Mouse (Mus musculus): Measurements from ENCODE around the gene Swt1. TPM values are rescaled to one million over a fixed set of nuclear protein-coding genes. Genes with fewer than 3 reads are reported as not detected.
"Not testable (repeated sequence)": the region's sequence is repeated elsewhere in the genome, so short reads cannot be mapped to it uniquely, and the experiment has no call there.

The Swt1 gene
- total RNA-seq, 4 experiments from 2014 or later, result 12.2 to 17.1 (median 13.4) TPM

- no peak for DNase-seq (ENCODE audit: low spot score in 2 of 2)
Observed at GRCm38 (mm10) chr1:151367721-151368324, 60.4 kb downstream of the Swt1 start.

DNA sequence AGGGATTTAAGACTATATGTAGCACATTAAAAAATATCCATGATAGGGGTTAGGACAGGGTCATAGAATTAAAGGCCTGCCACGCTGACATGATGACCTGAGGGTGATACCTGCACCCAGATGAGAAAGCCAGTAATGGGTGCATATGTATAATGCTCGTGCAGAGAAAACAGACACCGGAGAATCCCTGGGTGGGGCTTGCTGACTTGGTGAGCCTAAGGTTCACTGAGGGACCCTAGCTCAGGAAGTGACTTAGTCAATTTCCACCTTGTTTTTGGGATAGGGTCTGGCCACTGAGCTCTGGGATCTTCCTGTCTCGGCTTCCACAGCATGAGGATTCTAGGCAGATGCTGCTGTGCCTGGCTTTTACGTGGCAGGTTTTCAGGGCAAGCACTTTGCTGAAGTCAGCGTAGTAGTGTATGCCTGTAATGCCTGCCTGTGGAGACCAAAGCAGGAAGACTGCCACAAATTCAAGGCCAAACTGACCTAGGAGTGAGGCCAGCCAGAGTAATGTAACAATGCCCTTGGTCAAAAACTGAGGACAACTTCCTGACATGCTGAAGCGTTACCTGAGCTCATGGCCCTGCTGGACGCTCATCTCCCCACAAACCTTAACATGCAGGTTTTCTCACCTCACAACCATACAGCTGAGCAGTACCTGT lies 61.2 kb downstream of the Swt1 start:
- no peak for DNase-seq (ENCODE audit: low spot score in 2 of 2)

GRCm38 (mm10) chr1:151359374-151359773 lies 68.9 kb downstream of the Swt1 start:
- DNase-seq (ENCODE audit: low spot score in 2 of 2), result peak in 1 of 2 experiments; percentile 27

GRCm38 (mm10) chr1:151355994-151356393 lies 72.3 kb downstream of the Swt1 start:
- DNase-seq (ENCODE audit: low spot score in 2 of 2), result no peak

- DNase-seq (ENCODE audit: low spot score in 2 of 2), result no peak
Observed at GRCm38 (mm10) chr1:151352911-151353310, 75.3 kb downstream of the Swt1 start.

- DNase-seq (ENCODE audit: low spot score in 2 of 2), result not testable (repeated sequence)
Observed at GRCm38 (mm10) chr1:151348293-151348692, 80.0 kb downstream of the Swt1 start.

GRCm38 (mm10) chr1:151346681-151347127 lies 81.6 kb downstream of the Swt1 start:
- no peak for DNase-seq (ENCODE audit: low spot score in 2 of 2)

GRCm38 (mm10) chr1:151345863-151346195 lies 82.4 kb downstream of the Swt1 start:
- DNase-seq (ENCODE audit: low spot score in 2 of 2), result no peak

DNA sequence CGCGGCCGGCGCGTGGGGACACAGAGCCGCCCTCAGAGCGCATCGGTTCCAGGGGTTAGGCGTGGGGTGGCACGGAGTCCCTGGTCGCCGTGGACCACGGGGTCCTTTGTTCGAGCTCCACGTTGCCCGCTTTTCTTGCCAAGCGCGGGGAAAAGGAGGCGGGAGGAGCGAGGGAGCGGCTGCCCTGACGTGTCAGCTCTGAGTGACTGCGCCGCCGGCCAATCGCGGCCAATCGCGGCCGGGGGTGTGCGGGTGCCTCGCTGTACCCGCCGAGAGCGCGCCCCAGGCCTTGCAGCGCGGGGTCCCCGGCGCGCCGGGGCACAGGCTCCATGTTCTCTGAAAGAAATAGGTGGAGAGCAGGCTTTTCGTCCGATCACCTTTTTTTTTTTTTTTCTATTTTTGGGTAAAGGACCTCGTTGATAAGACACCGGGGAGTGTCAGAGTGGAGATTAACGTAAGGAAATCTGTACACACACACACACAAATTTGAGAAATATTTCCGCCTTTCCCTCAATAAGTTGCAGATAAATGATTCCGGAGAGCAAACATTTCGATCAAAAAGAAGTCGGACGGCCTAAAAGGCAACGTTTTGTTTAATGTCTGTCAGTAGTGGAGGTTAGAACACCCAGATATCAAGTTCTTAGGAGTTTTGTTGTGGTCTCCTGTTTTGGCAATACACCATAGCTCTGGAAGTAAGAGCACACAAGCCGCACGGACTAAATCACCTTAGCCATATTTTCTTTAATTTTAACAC lies 83.0 kb downstream of the Swt1 start:
- DNase-seq (ENCODE audit: low spot score in 2 of 2), result peak; percentile 94 to 96

- peak; percentile 91 to 97 for DNase-seq (ENCODE audit: low spot score in 2 of 2)
Observed at GRCm38 (mm10) chr1:151344283-151345108, 83.8 kb downstream of the Swt1 start, which contains the start of gene Ivns1abp. Ivns1abp (plus strand) TSS chr1:151344477.

DNA sequence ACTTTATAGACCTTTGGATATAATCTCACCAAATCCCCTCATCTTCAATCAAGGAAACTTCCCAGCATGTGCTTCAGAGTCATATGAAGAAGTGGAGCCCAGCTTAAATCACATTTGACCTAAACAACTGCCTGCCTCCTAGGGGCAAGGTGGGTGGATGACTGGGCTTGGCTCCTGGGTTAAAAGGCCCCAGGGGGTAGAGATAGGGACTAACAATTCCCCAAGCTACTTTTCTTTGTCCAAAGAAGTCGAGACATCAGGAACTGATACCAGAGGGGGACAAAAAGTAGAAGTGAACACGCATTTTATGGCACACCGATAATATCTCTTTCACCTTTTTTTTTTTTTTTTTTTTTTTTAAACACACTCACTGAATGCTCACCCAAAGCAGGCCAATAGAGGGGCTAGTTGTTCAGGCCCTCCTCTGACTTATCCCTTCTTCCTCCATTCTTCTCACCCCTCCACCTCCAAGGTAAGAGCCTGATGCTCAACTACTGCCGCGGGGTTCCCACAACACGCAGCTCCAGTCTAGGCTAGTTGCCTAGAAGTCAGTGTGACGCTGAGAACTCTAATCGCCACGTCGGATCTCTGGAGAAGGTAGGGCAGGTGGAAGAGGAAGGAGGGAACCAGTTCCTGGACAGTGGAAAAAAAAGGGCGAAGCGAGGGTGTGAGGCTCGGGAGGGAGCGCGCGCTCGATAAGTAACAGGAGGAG lies 84.5 kb downstream of the Swt1 start:
- no peak for DNase-seq (ENCODE audit: low spot score in 2 of 2)

DNA sequence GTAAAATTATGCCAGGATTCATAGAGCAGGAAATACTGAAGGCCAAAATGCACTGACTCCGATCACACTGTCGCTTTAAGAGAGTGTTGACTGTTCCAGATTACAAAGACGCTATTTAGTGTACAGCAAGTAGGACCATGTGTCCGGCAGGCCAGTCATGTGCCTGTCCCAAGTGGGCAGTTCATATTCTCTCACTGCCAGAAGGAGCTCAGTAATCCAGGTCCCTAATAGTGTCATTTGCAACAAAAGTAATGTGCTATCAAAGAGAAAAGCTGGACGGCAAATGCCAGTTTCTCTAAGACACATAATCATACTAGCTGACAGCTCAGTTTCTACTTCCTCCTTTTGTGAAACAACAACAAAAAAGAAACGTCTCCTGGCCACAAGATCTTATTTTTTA lies 85.3 kb downstream of the Swt1 start:
- no peak for DNase-seq (ENCODE audit: low spot score in 2 of 2)

DNA sequence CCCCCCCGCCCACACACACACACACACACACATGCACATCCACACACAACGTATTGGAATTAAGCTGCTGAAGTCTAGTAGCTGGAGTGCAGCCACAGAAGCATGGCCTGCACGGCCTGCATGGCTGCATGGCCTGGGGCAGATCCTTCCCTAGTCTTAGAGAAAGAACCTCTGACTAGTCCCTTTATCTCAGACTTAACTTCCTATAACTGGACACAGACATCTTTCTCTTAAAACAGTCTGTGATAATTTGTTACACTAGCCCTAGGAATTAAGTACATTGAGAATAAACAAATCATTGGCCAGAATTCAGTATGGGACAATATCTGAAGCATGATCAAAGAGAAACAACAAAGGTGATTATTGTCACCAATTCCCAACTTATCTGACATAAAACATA lies 85.9 kb downstream of the Swt1 start:
- DNase-seq (ENCODE audit: low spot score in 2 of 2), result no peak

DNA sequence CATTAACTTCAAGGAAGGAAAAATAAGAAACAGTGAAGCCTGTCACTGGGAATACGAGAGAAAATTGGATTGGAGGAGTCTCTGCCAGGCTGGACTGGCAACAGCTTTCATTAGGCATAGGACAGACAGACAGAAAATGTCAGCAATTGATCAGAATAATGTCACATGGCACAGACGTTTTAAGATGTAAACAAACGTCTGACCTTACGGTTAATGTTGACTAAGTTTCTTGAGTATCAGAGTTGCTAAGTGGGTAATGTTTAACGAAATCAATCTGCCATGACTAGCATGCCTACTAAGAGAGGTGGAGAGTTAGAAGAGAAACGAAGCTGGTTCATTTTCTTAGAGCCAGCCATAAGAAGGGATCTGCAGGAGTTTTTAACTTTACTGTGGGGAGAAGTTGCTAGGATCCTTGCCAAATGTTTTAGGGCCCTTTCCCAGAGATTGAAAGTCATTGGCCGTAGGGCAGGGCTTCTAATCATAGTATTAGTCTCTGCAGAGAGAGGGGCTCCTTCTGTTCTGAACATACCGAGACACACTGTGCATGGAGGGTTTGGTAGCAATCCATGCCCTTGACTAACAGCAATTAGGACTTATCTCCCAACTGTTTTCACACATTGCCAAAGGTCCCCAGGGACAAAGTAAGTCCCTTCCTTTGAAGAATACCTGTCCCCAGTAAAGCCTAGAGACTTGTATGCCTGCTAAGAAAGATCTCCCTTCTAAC lies 86.8 kb downstream of the Swt1 start:
- no peak for DNase-seq (ENCODE audit: low spot score in 2 of 2)

DNA sequence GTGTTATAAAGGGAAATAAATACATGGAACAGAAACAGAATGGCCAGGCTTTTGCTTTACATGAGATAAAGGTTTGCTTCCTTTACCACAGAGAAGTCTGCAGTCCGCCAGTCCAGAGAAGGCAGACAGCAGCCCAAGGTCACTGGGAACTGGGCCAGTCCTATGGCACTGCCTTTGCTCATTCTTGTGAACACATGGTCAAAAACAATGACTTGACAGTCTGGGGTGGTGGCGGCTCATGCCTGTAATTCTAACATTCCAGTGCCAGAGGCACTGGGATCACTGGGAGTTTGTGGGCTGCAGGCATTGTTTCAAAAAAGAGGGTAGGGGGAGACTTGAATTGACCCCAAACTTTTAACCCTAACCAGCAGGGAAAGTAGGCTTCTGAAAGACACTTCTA lies 89.3 kb downstream of the Swt1 start:
- DNase-seq (ENCODE audit: low spot score in 2 of 2), result no peak

GRCm38 (mm10) chr1:151338234-151338633 lies 90.0 kb downstream of the Swt1 start:
- no peak for DNase-seq (ENCODE audit: low spot score in 2 of 2)

DNA sequence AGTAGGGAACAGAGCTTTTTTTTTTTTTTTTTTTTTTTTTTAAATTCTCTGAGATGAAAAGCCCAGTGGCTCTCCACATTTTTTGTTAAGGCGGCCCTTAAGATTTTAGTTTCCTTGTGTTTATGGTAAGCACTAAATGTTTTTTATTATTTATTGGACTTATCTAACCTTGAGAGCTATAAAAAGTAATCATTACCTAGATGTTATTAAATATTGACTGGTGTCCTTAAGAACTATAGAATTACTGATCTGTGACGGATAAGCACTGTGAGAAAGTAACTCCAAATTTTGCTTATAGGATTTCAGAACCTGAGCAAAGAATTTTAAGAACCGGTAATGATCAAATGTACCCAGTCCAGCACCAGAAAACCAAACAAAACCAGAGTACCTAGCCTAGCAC lies 95.4 kb downstream of the Swt1 start:
- DNase-seq (ENCODE audit: low spot score in 2 of 2), result no peak

GRCm38 (mm10) chr1:151329601-151330000 lies 98.7 kb downstream of the Swt1 start:
- no peak for DNase-seq (ENCODE audit: low spot score in 2 of 2)

DNA sequence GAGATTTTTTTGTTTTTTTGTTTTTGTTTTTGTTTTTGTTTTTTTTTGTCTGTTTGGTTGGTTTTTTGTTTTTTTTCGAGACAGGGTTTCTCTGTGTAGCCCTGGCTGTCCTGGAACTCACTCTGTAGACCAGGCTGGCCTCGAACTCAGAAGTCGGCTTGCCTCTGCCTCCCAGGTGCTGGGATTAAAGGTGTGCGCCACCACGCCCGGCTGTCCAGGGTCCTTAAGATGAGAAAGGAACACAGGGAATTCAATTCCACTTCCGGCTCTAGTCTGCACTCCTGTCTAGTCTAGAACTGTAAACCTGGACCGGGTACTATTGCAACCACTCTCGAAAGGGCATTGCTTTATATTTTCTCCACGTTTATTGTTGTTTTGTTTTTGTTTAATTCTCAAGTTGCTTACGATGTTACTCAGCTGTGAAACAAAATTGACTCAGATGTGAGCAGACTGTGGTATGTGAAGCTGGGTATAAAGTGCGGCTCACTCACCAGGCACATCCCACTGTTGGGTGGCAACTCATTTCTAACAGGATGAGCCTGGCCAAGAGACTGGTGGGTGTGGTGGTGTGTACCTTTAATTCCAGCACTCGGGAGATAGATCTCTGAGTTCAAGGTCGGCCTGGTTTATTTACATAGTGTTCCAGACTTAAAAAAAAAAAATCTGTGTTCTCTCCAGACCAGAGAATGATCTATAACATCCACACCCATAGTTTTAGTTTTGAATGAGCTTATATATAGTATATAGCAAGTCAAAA lies 99.7 kb downstream of the Swt1 start:
- no peak for DNase-seq (ENCODE audit: low spot score in 2 of 2)

DNA sequence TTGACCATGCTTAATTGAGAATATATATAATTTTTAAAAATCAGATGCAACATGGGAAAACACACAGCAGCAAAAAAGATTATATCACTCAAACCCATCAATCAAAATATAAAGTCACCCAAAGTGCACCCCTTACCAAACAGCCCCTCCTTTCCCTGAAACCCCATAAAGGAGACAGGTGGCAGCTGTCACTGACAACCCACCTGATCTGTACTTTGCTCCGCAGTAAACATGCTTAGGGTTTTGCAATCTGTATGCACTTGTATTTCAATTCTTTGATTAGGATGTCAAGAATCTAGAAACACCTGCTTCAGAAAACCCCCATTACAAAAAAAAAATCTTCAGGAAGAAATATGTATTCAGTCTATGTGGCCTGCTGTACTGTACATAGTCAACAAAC lies 102.9 kb downstream of the Swt1 start:
- DNase-seq (ENCODE audit: low spot score in 2 of 2), result no peak

All from left cerebral cortex, adult 8-10 months (tissue).